Mouse (Mus musculus) C2C12 (cell line): ENCODE measurements around the gene S100b. TPM values are rescaled to one million over a fixed set of nuclear protein-coding genes. Genes with fewer than 3 reads are reported as not detected.

Experiments used
- H3K27me3 ChIP-seq: one replicate; pipeline ENCODE4 v1.6.1; 2011; ENCODE audit not compliant: control insufficient read depth, insufficient read depth, insufficient read length
- H3K36me3 ChIP-seq: one replicate; pipeline ENCODE4 v1.6.1; 2011; ENCODE audit not compliant: control insufficient read depth, insufficient read depth
- H3K4me3 ChIP-seq: one replicate; pipeline ENCODE4 v1.5.1; 2011; ENCODE audit warnings: mild to moderate bottlenecking, control low read depth; ENCODE audit not compliant: poor library complexity, insufficient read depth, severe bottlenecking
- H3K79me2 ChIP-seq: one replicate; pipeline ENCODE4 v1.6.1; 2011; ENCODE audit not compliant: control insufficient read depth, insufficient read depth
- H3K79me3 ChIP-seq: one replicate; pipeline ENCODE4 v1.6.1; 2011; ENCODE audit warnings: low read depth, control low read depth
- H3ac ChIP-seq: one replicate; pipeline ENCODE3; 2011; ENCODE audit warnings: low read depth; ENCODE audit not compliant: control insufficient read depth, insufficient read length
- CEBPB ChIP-seq: IDR thresholded peaks from one replicate; pipeline ENCODE4 v1.6.1; 2011; ENCODE audit warnings: low read depth, mild to moderate bottlenecking, control low read depth, moderate library complexity
- CTCF ChIP-seq: IDR thresholded peaks from one replicate; pipeline ENCODE4 v1.5.1; 2011; ENCODE audit not compliant: control insufficient read depth, insufficient read depth, insufficient read length
- FOSL1 ChIP-seq: IDR thresholded peaks from one replicate; pipeline ENCODE4 v1.8.0; 2011; ENCODE audit warnings: mild to moderate bottlenecking, low read length; ENCODE audit not compliant: poor library complexity, insufficient read depth, severe bottlenecking
- MAX ChIP-seq: IDR thresholded peaks from one replicate; pipeline ENCODE4 v1.6.1; 2011; ENCODE audit warnings: mild to moderate bottlenecking, control low read depth
- MYOD1 ChIP-seq: IDR thresholded peaks from one replicate; pipeline ENCODE4 v1.6.1; 2011; ENCODE audit warnings: low read depth; ENCODE audit not compliant: control insufficient read depth, insufficient read length
- MYOG ChIP-seq: IDR thresholded peaks from one replicate; pipeline ENCODE4 v1.6.1; 2011; ENCODE audit not compliant: control insufficient read depth, insufficient read length; ENCODE audit errors: extremely low read depth
- USF1 ChIP-seq: IDR thresholded peaks from one replicate; pipeline ENCODE4 v1.6.1; 2011; ENCODE audit warnings: low read depth, mild to moderate bottlenecking, control low read depth, moderate library complexity
- long read RNA-seq, 2 experiments: library from polyadenylated mRNA; unstranded; transcript quantifications; one replicate each; pipeline ENCODE4 v2.0.0; 2019 to 2020
- polyA plus RNA-seq: library from polyadenylated mRNA; unstranded; fragments of >200 nt; fragmentation: generic; extraction: Trizol; gene quantifications from one replicate; pipeline ENCODE4 v1.2.1, GENCODE M21; 2012; ENCODE audit warnings: missing spikeins

The S100b gene
- polyA plus RNA-seq = 0.13 TPM
- long read RNA-seq, experiment 1 = 0 reads
- long read RNA-seq, experiment 2 = 0 reads

DNA sequence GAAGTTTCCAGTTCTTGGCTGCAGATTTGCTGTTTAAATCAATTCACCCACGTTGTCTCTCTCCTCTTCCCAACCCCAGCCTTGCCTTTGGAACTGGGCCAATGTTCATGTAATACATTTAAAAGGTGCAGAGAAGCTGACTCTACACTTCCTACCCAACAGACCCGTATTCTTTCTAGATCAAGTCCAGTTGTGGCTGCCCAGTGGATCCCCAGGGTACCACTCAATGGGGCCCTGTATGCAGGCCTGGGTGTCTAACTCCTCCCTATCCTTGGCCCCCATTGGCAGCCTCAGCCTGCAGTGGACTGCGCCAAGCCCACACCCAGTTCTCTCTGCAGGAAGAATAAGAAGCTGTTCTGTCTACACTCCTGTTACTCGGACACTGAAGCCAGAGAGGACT lies at the start of gene S100b:
TSS of gene S100b (plus strand) at position 318 of the 400 bp plus-strand sequence.
- Histone ChIP-seq H3K36me3 (no peaks in the 10 kb centered on the region), H3K79me2 (no peaks in the 10 kb centered on the region), H3ac (no peak within 1 kb of the TSS), H3K27me3 (no peaks in the 10 kb centered on the region), H3K4me3 (no peak within 1 kb of the TSS), H3K79me3 (no peaks in the 10 kb centered on the region)
- TF ChIP-seq CTCF (no peak), MYOG (no peak), CEBPB (no peak), MAX (no peak), MYOD1 (no peak), USF1 (no peak), FOSL1 (no peak)

GRCm38 (mm10) chr10:76207262-76207796 lies 46.3 kb upstream of the S100b start:
- no peak overlapping the region for H3ac ChIP-seq
- no peaks in the 10 kb centered on the region for H3K27me3 ChIP-seq
- no peak overlapping the region for H3K4me3 ChIP-seq
- TF ChIP-seq MAX = no peak
- no peak for TF ChIP-seq MYOG
- TF ChIP-seq CEBPB = no peak
- H3K36me3 ChIP-seq = peaks cover 20% of the 10 kb centered on the region
- no peaks in the 10 kb centered on the region for H3K79me3 ChIP-seq
- H3K79me2 ChIP-seq = no peaks in the 10 kb centered on the region

GRCm38 (mm10) chr10:76209241-76209640 lies 44.4 kb upstream of the S100b start:
- Histone ChIP-seq H3K79me3 (no peaks in the 10 kb centered on the region), H3ac (no peak overlapping the region), H3K36me3 (peaks cover 28% of the 10 kb centered on the region), H3K27me3 (no peaks in the 10 kb centered on the region), H3K4me3 (no peak overlapping the region), H3K79me2 (no peaks in the 10 kb centered on the region)
- TF ChIP-seq FOSL1 (no peak), MYOD1 (no peak), USF1 (no peak), MYOG (no peak), CTCF (no peak), CEBPB (no peak), MAX (no peak)

GRCm38 (mm10) chr10:76210806-76211205 lies 42.8 kb upstream of the S100b start:
- H3K79me2 ChIP-seq = no peaks in the 10 kb centered on the region
- TF ChIP-seq MAX = no peak
- no peak for TF ChIP-seq CTCF
- TF ChIP-seq CEBPB = no peak
- TF ChIP-seq MYOD1 = no peak
- H3K4me3 ChIP-seq = no peak overlapping the region
- H3K27me3 ChIP-seq = no peaks in the 10 kb centered on the region
- H3ac ChIP-seq = no peak overlapping the region
- H3K79me3 ChIP-seq = no peaks in the 10 kb centered on the region
- H3K36me3 ChIP-seq = peaks cover 44% of the 10 kb centered on the region

DNA sequence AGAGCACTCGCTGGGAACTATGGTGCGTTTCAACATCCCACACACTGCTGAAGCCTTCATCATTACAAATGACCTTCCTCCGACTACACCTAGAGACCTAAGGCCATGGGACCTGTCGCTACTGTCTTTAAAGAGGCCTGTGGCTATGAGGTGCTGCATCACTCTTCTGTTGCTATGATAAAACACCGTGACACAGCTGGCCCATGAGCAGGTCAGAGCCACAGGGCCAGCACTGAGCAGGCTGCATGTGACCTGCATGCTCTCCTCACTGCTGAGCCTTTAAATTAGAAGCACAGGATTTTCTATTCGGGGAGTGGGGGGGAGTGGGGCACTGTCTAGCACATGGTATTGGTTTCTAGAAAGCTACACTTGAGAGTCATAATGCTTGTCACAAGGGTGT lies 41.5 kb upstream of the S100b start:
- Histone ChIP-seq H3K79me3 (no peaks in the 10 kb centered on the region), H3K4me3 (no peak overlapping the region), H3K79me2 (no peaks in the 10 kb centered on the region), H3ac (no peak overlapping the region), H3K36me3 (peaks cover 52% of the 10 kb centered on the region), H3K27me3 (no peaks in the 10 kb centered on the region)
- no peak for TF ChIP-seq USF1
- TF ChIP-seq MYOG = no peak
- no peak for TF ChIP-seq MAX
- TF ChIP-seq FOSL1 = no peak
- TF ChIP-seq MYOD1 = no peak
- TF ChIP-seq CEBPB = no peak
- TF ChIP-seq CTCF = no peak

GRCm38 (mm10) chr10:76214161-76214560 lies 39.5 kb upstream of the S100b start:
- H3ac ChIP-seq = no peak overlapping the region
- no peak overlapping the region for H3K4me3 ChIP-seq
- no peaks in the 10 kb centered on the region for H3K79me2 ChIP-seq
- no peaks in the 10 kb centered on the region for H3K79me3 ChIP-seq
- H3K36me3 ChIP-seq = peaks cover 39% of the 10 kb centered on the region
- TF ChIP-seq USF1 (no peak), MYOD1 (no peak), MAX (no peak), FOSL1 (no peak), CEBPB (no peak), MYOG (no peak), CTCF (no peak)
- H3K27me3 ChIP-seq = no peaks in the 10 kb centered on the region
